Mouse (Mus musculus) v-Abl transformed pro-B cells (cell line): ENCODE results near the gene Slc25a29.
"Not testable (repeated sequence)": the region's sequence is repeated elsewhere in the genome, so short reads cannot be mapped to it uniquely, and the experiment has no call there.

Experiments
- in situ Hi-C, 2 experiments: fragments of 400-800 bp; cut with MboI; formaldehyde crosslinking; loops; one replicate each; pipeline ENCODE4 v1.15.1; 2025; ENCODE audit not compliant: unreplicated experiment in 2 of 2

Slc25a29 gene

GRCm38 (mm10) chr12:108835840-108836409 lies at the start of gene Slc25a29, which contains the start of gene Slc25a47:
Gene Slc25a29, minus strand, starts transcription at chr12:108835883.
Gene Slc25a47, plus strand, starts transcription at chr12:108836046.
- in situ Hi-C loops: loop anchor here in 1 of 2 experiments (5.0 kb wide), 1 partner anchor 69 kb away; no protein-coding TSS in a partner anchor

- in situ Hi-C loops: loop anchor here in 1 of 2 experiments (25.0 kb wide), 1 partner anchor 695 kb away; the partner anchor contains the start of genes Ccnk and Setd3
Observed at GRCm38 (mm10) chr12:108882776-108883175, 47.1 kb upstream of the Slc25a29 start.

- in situ Hi-C loops: loop anchor here in 1 of 2 experiments (25.0 kb wide), 1 partner anchor 694 kb away; the partner anchor contains the start of genes Ccnk and Setd3
Observed at GRCm38 (mm10) chr12:108881192-108881591, 45.5 kb upstream of the Slc25a29 start.

- in situ Hi-C loops: loop anchor here in 1 of 2 experiments (25.0 kb wide), 1 partner anchor 693 kb away; the partner anchor contains the start of genes Ccnk and Setd3
Observed at GRCm38 (mm10) chr12:108880606-108881005, 44.9 kb upstream of the Slc25a29 start.

- in situ Hi-C loops: loop anchor here in 1 of 2 experiments (25.0 kb wide), 1 partner anchor 692 kb away; the partner anchor contains the start of genes Ccnk and Setd3
Observed at GRCm38 (mm10) chr12:108879138-108879537, 43.5 kb upstream of the Slc25a29 start.

- in situ Hi-C loops: no loop called here
Observed at GRCm38 (mm10) chr12:108873122-108873521, 37.4 kb upstream of the Slc25a29 start.

- in situ Hi-C loops: no loop called here
Observed at GRCm38 (mm10) chr12:108869575-108869974, 33.9 kb upstream of the Slc25a29 start.

GRCm38 (mm10) chr12:108865007-108865494 lies 29.4 kb upstream of the Slc25a29 start:
- in situ Hi-C loops: no loop called here

GRCm38 (mm10) chr12:108858486-108858885 lies 22.8 kb upstream of the Slc25a29 start:
- in situ Hi-C loops: no loop called here

GRCm38 (mm10) chr12:108857589-108858184 lies 22.0 kb upstream of the Slc25a29 start:
- in situ Hi-C loops: no loop called here

GRCm38 (mm10) chr12:108857109-108857508 lies 21.4 kb upstream of the Slc25a29 start:
- in situ Hi-C loops: no loop called here

GRCm38 (mm10) chr12:108856186-108856585 lies 20.5 kb upstream of the Slc25a29 start:
- in situ Hi-C loops: no loop called here

- in situ Hi-C loops: no loop called here
Observed at GRCm38 (mm10) chr12:108855081-108855480, 19.4 kb upstream of the Slc25a29 start.

- in situ Hi-C loops: no loop called here
Observed at GRCm38 (mm10) chr12:108852822-108853221, 17.1 kb upstream of the Slc25a29 start.

- in situ Hi-C loops: no loop called here
Observed at GRCm38 (mm10) chr12:108850886-108851285, 15.2 kb upstream of the Slc25a29 start.

GRCm38 (mm10) chr12:108850129-108850528 lies 14.4 kb upstream of the Slc25a29 start:
- in situ Hi-C loops: no loop called here

- in situ Hi-C loops: no loop called here
Observed at GRCm38 (mm10) chr12:108849488-108850022, 13.9 kb upstream of the Slc25a29 start.

- in situ Hi-C loops: not testable (repeated sequence)
Observed at GRCm38 (mm10) chr12:108848033-108848432, 12.3 kb upstream of the Slc25a29 start.

- in situ Hi-C loops: no loop called here
Observed at GRCm38 (mm10) chr12:108842663-108843062, 7.0 kb upstream of the Slc25a29 start.

GRCm38 (mm10) chr12:108841181-108841580 lies 5.5 kb upstream of the Slc25a29 start:
- in situ Hi-C loops: no loop called here

GRCm38 (mm10) chr12:108836722-108837121 lies 1.0 kb upstream of the Slc25a29 start:
- in situ Hi-C loops: loop anchor here in 1 of 2 experiments (5.0 kb wide), 1 partner anchor 69 kb away; no protein-coding TSS in a partner anchor
